Mouse (Mus musculus): ENCODE measurements around the gene Usp45. TPM values are rescaled to one million over a fixed set of nuclear protein-coding genes. Genes with fewer than 3 reads are reported as not detected.

Gene Usp45
- polyA plus RNA-seq (2012; rRNA removed): 0.38 and 0.68 TPM in 2 replicates

DNA sequence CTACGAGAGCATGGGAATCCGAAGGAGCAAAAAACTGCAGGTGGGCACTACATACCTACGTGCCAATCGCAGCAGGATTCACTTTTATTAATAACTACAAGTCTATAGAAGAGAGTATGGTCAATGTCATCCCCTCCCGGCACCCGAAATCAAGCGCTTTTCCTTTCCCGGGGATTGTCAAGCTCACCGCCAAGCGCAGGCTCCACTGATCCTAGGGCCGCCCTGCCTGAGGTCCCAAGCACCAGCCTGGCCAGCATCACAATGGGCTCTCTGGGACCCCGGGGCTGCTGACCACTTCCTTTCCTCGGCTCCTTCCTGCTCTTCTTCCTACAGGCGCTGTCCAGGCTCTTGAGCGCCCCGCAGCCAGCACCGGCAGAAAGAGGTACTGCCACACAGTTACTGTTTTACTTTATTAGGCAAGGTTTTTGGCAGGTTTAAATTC lies at the start of gene Usp45, which contains the start of gene Tstd3:
Gene Usp45, plus strand, starts transcription at position 294 of the 442 bp plus-strand sequence.
Gene Tstd3, minus strand, starts transcription at position 350 of the 442 bp plus-strand sequence.

DNA sequence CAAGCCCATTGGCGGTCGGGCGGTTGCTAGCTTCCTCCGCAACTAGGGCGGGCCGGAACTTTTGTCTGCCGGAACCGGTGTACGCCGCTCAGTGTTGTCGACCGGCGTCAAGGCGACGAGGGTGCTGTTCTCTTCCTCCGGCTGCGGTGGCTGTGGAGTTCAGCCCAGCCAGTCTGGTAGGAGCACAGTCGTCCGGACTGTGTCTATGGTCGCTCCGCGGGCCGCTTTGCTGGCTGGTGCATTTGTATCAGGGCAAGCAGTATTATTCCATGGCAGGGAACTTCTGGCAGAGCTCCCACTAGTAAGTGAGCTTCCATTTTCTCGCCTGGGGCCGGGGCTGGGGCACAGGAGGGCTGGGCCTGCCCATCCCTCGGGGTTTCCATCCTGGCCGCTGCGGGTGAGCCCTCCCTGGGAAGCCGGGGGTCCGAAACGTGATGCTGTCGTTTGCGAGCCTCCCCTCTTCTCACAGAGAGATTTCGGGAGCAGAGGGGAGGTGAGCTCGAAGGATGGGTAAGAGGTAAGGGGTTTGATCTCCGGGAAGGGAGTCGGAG lies 39.3 kb upstream of the Usp45 start, which contains the start of gene Ccnc:
Gene Ccnc, plus strand, starts transcription at position 87 of the 551 bp plus-strand sequence.

DNA sequence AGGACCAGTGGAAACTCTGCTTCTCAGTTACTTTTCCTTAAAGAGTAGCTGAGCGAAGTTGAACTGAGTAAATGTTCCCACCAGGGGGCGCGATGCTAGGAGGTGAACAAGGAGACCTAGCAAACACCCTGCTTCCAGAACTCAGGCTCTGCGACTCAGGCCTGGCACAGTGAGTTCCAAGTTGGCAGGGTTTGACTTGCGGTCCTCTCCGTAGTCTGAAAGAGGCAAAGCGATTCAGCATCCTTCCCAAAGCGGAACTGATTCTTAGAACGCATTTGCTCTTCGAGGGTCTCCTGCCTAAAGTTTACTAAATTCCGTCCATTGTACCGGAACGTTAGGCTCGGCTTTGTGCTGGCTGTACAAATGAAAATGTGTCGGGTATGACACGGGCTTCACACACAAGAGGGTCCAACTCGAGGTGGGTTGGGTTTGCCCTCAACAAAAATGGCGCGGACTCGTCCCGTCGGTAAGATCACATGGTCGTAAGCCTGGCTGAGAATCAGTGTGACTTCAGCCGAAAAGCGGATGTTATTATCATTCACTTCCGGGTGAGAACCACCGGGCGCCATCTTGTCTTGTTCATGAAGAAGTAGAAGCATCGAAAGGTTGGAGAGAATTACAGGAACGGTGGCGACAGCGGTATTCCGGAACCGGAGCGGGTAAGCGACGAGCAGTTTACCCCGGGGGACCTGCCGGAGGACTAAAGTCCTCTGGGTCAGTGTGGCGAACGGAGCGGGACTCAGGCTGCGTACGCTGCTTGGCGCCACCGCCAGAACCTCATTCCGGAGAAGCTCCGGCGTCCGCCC lies 80.7 kb downstream of the Usp45 start, which contains the start of gene Pnisr:
Gene Pnisr, plus strand, starts transcription at position 103 of the 806 bp plus-strand sequence.

DNA sequence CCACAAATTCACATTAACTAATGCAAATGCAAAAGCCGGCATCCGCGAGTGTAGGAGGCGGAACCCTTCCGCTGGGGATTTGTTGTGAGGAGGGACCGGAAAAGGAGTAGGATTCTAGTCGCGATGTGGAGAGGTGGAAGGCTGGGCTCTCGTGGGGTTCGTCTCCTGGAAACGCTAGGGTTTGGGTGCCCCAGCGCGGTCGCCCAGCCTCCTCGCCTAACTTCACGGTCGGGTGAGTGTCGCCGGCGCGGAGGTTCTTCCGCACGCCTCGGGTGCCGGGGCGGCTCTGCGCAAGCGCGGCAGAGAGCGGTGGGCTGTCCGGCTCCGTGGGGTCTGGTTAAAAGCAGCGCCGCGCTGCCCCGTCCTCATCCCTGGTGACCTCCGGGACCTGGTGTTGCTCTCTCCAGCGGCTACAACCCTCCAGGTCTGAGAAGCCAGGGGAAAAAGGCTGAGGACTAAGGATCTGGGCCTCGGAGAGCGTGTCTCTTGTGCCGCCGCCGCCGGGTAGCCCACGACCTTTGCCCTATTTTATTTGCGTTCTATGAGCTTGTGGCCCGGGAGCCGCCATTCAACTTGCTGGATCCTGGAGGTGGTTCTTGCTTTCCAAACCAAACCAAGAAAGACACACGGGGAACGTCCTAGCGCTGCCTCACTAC lies 112.7 kb downstream of the Usp45 start, which contains the start of gene Coq3:
Gene Coq3, plus strand, starts transcription at position 109 of the 656 bp plus-strand sequence.

Other genes starting within 250 kb of the Usp45 start
- gene Prdm13, start 81.2 kb upstream of the Usp45 start, polyA plus RNA-seq (2012; rRNA removed): not detected in 2 replicates
- 0.57 and 1.5 TPM in 2 replicates for gene Ccnc, start 39.5 kb upstream of the Usp45 start, polyA plus RNA-seq (2012; rRNA removed)
- gene Tstd3, start 56 bp downstream of the Usp45 start, polyA plus RNA-seq (2012; rRNA removed): 0.30 and 0.54 TPM in 2 replicates
- gene Pnisr, start 80.4 kb downstream of the Usp45 start, polyA plus RNA-seq (2012; rRNA removed): 3.3 and 6.1 TPM in 2 replicates
- gene Coq3, start 112.5 kb downstream of the Usp45 start, polyA plus RNA-seq (2012; rRNA removed): 0.43 and 0.79 TPM in 2 replicates
- 0.54 and 0.80 TPM in 2 replicates for gene Faxc, start 164.2 kb downstream of the Usp45 start, polyA plus RNA-seq (2012; rRNA removed)

All from stomach, adult 2 months (tissue).